16 mouse cellular contexts compared by ENCODE assay signal in the genomic region with DNA sequence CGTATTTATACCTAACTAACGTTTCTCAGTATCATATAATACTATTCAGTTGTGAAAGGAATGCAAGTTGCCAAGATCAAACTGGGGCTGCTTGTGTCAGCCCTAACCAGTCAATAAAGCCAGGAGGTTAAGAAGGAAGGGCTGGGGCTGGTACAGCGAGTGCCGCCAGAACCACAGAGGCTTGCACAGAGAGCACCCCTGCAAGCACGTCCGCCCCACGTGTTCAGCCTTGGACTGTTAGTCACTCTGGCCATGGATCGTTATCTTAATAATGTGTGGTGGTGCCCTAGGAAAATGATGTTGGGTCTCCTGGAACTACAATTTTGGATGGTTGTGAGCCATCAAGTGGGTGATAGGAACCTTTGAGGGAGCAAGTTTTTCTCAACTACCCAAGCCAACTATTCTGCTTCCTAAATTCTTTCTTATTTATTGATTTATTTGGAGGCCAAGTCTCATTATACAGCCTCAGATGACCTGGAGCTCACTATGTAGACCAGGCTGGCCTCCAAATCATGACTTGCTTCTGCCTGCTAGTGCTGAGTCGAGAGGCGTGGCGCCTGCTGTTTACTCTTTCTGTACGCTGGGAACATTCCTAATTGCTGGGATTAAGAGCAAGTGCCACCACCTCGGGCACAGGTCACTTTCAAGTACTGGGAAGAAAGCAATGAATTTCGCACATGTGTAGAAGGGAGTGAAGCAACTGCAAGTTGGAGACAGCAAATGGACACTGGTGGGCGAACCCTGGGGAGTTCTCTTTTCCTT. TPM values are rescaled to one million over a fixed set of nuclear protein-coding genes. Genes with fewer than 3 reads are reported as not detected.
DNase-seq lines count a peak whose midpoint lies in the region; ATAC-seq and TF ChIP-seq lines count a peak whose summit lies in the region.
"Had no signal": no experiment of that assay in that cellular context is flagged by ENCODE, and none has a peak within 500 bp of the region (broad histone marks: within the 10 kb centered on the region; RNA-seq: fewer than 3 reads in every experiment).

No protein-coding gene starts in this region.

- H3K36me3 ChIP-seq in CH12.LX (replicated peaks in 1 of 2; ENCODE audit: control insufficient read depth in 1 of 2, insufficient read depth in 1 of 2, low read length in 1 of 2), result peaks cover 5 to 31% of the 10 kb centered on the region in 2 experiments
- peaks cover 19% of the 10 kb centered on the region for H3K36me3 ChIP-seq in liver, embryonic 14.5 days (replicated peaks; ENCODE audit: control insufficient read depth, insufficient read depth, low read depth)
- H3K36me3 ChIP-seq in midbrain, embryonic 15.5 days (replicated peaks), result no peaks in the 10 kb centered on the region
- H3K36me3 ChIP-seq: midbrain, embryonic 13.5 days had no signal

- H3K4me3 ChIP-seq in CH12.LX (replicated peaks in 1 of 3; ENCODE audit: low read depth in 2 of 3, low read length in 2 of 3, poor library complexity in 1 of 3), result no peak overlapping the region
- peak overlapping the region; percentile 45 to 80 for H3K4me3 ChIP-seq in liver, embryonic 14.5 days (ENCODE audit: insufficient read depth in 1 of 2, low read depth in 2 of 2, low read length in 2 of 2)
- no peak overlapping the region for H3K4me3 ChIP-seq in midbrain, embryonic 15.5 days

- no peak for TF ChIP-seq POLR2A in CH12.LX (IDR thresholded peaks at IDR 0.05; ENCODE audit: low read depth, low read length)

- dilution Hi-C loops in CH12.LX (cut with MboI; ENCODE audit: extremely low pct_ligation_motif_present, extremely low pct_unique_long_range_greater_than_20kb, low sequenced_read_pairs), result no loop called here

- in situ Hi-C loops in CH12.LX (cut with MboI; ENCODE audit: low pct_ligation_motif_present, low pct_unique_long_range_greater_than_20kb, low sequenced_read_pairs), result no loop called here

- H3K27ac ChIP-seq in CH12.LX (ENCODE audit: insufficient read depth, low read depth), result no peak overlapping the region
- H3K27ac ChIP-seq in liver, embryonic 14.5 days, result peak overlapping the region; percentile 93
- H3K27ac ChIP-seq in midbrain, embryonic 15.5 days, result no peak overlapping the region
- H3K27ac ChIP-seq: midbrain, embryonic 13.5 days had no signal

- H3K9me3 ChIP-seq in CH12.LX (replicated peaks; ENCODE audit: low read length), result no peaks in the 10 kb centered on the region
- H3K9me3 ChIP-seq in liver, embryonic 14.5 days (ENCODE audit: control insufficient read depth, low read length), result no peaks in the 10 kb centered on the region
- no peaks in the 10 kb centered on the region for H3K9me3 ChIP-seq in midbrain, embryonic 15.5 days
- H3K9me3 ChIP-seq: embryonic facial prominence, embryonic 10.5 days; midbrain, embryonic 13.5 days had no signal

- no peak overlapping the region for H3K4me2 ChIP-seq in CH12.LX (ENCODE audit: insufficient read depth, low read depth, poor library complexity, severe bottlenecking)
- H3K4me2 ChIP-seq in liver, embryonic 14.5 days (ENCODE audit: low read depth), result peak overlapping the region; percentile 98
- H3K4me2 ChIP-seq in midbrain, embryonic 15.5 days, result no peak overlapping the region

- peaks cover 6 to 29% of the 10 kb centered on the region in 2 experiments; a peak in 3 of 4 replicates for H3K4me1 ChIP-seq in CH12.LX (ENCODE audit: control insufficient read depth in 1 of 2, insufficient read depth in 2 of 2)
- peaks cover 41 to 45% of the 10 kb centered on the region in 2 experiments for H3K4me1 ChIP-seq in liver, embryonic 14.5 days (replicated peaks; ENCODE audit: control insufficient read depth in 2 of 2, insufficient read depth in 2 of 2, low read length in 1 of 2)
- H3K4me1 ChIP-seq in midbrain, embryonic 15.5 days, result peaks cover 28% of the 10 kb centered on the region

- peaks cover 21% of the 10 kb centered on the region for H3K79me2 ChIP-seq in CH12.LX (replicated peaks; ENCODE audit: control insufficient read depth, extremely low read depth, insufficient read depth, poor library complexity, severe bottlenecking)

- no peak for TF ChIP-seq RAD21 in CH12.LX (IDR thresholded peaks at IDR 0.05; ENCODE audit: low read depth, low read length)

- peak overlapping the region; percentile 85; the same call in 1 of the 2 replicates for H3K9ac ChIP-seq in CH12.LX (ENCODE audit: insufficient read depth, low read depth)
- peak overlapping the region; percentile 90 for H3K9ac ChIP-seq in liver, embryonic 14.5 days (replicated peaks)
- no peak overlapping the region for H3K9ac ChIP-seq in midbrain, embryonic 15.5 days

- H3K27me3 ChIP-seq in CH12.LX (replicated peaks), result no peaks in the 10 kb centered on the region
- H3K27me3 ChIP-seq in liver, embryonic 14.5 days (ENCODE audit: control insufficient read depth, insufficient read depth, low read length), result no peaks in the 10 kb centered on the region
- H3K27me3 ChIP-seq in midbrain, embryonic 15.5 days (replicated peaks), result peaks cover 8% of the 10 kb centered on the region; the same call in 1 of the 2 replicates

- no peak for TF ChIP-seq EP300 in CH12.LX (IDR thresholded peaks at IDR 0.05; ENCODE audit: low read length)
- no peak for TF ChIP-seq EP300 in liver, embryonic 14.5 days (IDR thresholded peaks at IDR 0.05; ENCODE audit: low read depth)

- no peak for TF ChIP-seq CTCF in CH12.LX (conservative IDR thresholded peaks at IDR 0.05 in 1 of 2, IDR thresholded peaks at IDR 0.05 in 1 of 2; ENCODE audit: low read depth in 2 of 2, low read length in 2 of 2)
- TF ChIP-seq CTCF in liver, embryonic 14.5 days (IDR thresholded peaks at IDR 0.05; ENCODE audit: low read depth), result no peak

- DNase-seq in adrenal gland, adult (ENCODE audit: inconsistent age in 2 of 2, low spot score in 1 of 2), result peak; percentile 81 to 86
- DNase-seq in adrenal gland, postnatal 4 days (ENCODE audit: low spot score in 2 of 2), result no peak
- DNase-seq in CH12.LX (ENCODE audit: extremely low read depth), result no peak
- peak in 1 of 3 experiments; percentile 47 for DNase-seq in liver, embryonic 14.5 days (ENCODE audit: low read depth in 3 of 3, low spot score in 3 of 3)
- DNase-seq in cerebellum, adult 9-10 months, result no peak
- no peak for DNase-seq in neural tube, embryonic 10.5 days (ENCODE audit: extremely low spot score, low spot score)
- DNase-seq: cerebellum, adult 2 months; gastrocnemius, postnatal 36 days; lung, postnatal 14 days had no signal

- ATAC-seq in erythroblast, adult 5-6 weeks (replicated peaks; ENCODE audit: low FRiP score, poor library complexity, severe bottlenecking), result peak; percentile 46
- ATAC-seq in liver, embryonic 14.5 days (ENCODE audit: insufficient read depth), result no peak
- ATAC-seq in midbrain, embryonic 15.5 days (replicated peaks), result no peak
- ATAC-seq: forebrain, embryonic 14.5 days; midbrain, embryonic 13.5 days had no signal

- 71% methylated on average over 15 of the region's 15 CpGs for WGBS in liver, embryonic 14.5 days (ENCODE audit: insufficient replicate concordance)
- WGBS in midbrain, embryonic 15.5 days, result 87% methylated on average over 15 of the region's 15 CpGs

TF ChIP-seq in CH12.LX, 34 proteins besides CTCF, POLR2A, EP300 and RAD21 (continues in another document):
- no peak for TF ChIP-seq JUND (conservative IDR thresholded peaks at IDR 0.05; ENCODE audit: low read depth, low read length)
- TF ChIP-seq ETS1 (conservative IDR thresholded peaks at IDR 0.05; ENCODE audit: low read depth, low read length), result no peak
- no peak for TF ChIP-seq MAZ (IDR thresholded peaks at IDR 0.05; ENCODE audit: low read depth, low read length)
- TF ChIP-seq RCOR1 (conservative IDR thresholded peaks at IDR 0.05; ENCODE audit: low read depth, low read length), result no peak
- no peak for TF ChIP-seq CHD1 (IDR thresholded peaks at IDR 0.05; ENCODE audit: low read depth, low read length)
- TF ChIP-seq PAX5 (IDR thresholded peaks at IDR 0.05; ENCODE audit: low read length), result no peak
- no peak for TF ChIP-seq MYC (IDR thresholded peaks at IDR 0.05; ENCODE audit: low read depth, low read length)
- TF ChIP-seq TCF12 (IDR thresholded peaks at IDR 0.05; ENCODE audit: low read depth, low read length), result no peak
- TF ChIP-seq USF1 (IDR thresholded peaks at IDR 0.05; ENCODE audit: low read depth, low read length), result no peak
- no peak for TF ChIP-seq KAT2A (IDR thresholded peaks at IDR 0.05; ENCODE audit: insufficient replicate concordance, low read length)
- no peak for TF ChIP-seq JUN (IDR thresholded peaks at IDR 0.05; ENCODE audit: insufficient read depth, low read depth, low read length)

RNA-seq across cellular contexts. Expression of a gene that starts 2.4 kb away (rescaled TPM):
- 10 to 100 TPM; 75.1 to 95.2 TPM for total RNA-seq in adrenal gland, postnatal 4 days (2021)
- total RNA-seq in CH12.LX (2012; rRNA removed) (89.0 and 138 TPM in 2 replicates), CH12.LX (2014; rRNA removed) (180 and 187 TPM in 2 replicates)
- polyA plus RNA-seq in CH12.LX (2012; ENCODE audit: insufficient read length, low read depth), result 202 and 214 TPM in 2 replicates
- 113 and 145 TPM in 2 replicates for total RNA-seq in erythroblast, adult 5-6 weeks (2015; ENCODE audit: low replicate concordance)
- 150 and 198 TPM in 2 replicates for total RNA-seq in erythroblast, adult 5-6 weeks (2017; ENCODE audit: low replicate concordance)
- polyA plus RNA-seq in liver, embryonic 14.5 days (2012; rRNA removed), result 87.7 and 139 TPM in 2 replicates
- polyA plus RNA-seq in liver, embryonic 14.5 days (2014; fragmentation: Nextera tagmentation; extraction: Ambion mirVana), result 388 and 401 TPM in 2 replicates
- 46.2 and 48.6 TPM in 2 replicates for polyA plus RNA-seq in midbrain, embryonic 15.5 days (2015; fragmentation: Nextera tagmentation; extraction: Ambion mirVana)

RNA-seq across cellular contexts. Expression of a gene that starts 24.1 kb away (rescaled TPM):
- 10 to 100 TPM in 1 of 2 experiments, 1 to 10 TPM in 1; 3.0 to 12.8 TPM for total RNA-seq in adrenal gland, postnatal 4 days (2021)
- total RNA-seq in CH12.LX (2012; rRNA removed) (not detected in 2 replicates), CH12.LX (2014; rRNA removed) (not detected in 2 replicates)
- not detected in 2 replicates for polyA plus RNA-seq in CH12.LX (2012; ENCODE audit: insufficient read length, low read depth)
- total RNA-seq in erythroblast, adult 5-6 weeks (2015; ENCODE audit: low replicate concordance), result not detected in 2 replicates
- total RNA-seq in erythroblast, adult 5-6 weeks (2017; ENCODE audit: low replicate concordance), result not detected in 2 replicates
- polyA plus RNA-seq in liver, embryonic 14.5 days (2012; rRNA removed), result 0.74 and 1.2 TPM in 2 replicates
- polyA plus RNA-seq in liver, embryonic 14.5 days (2014; fragmentation: Nextera tagmentation; extraction: Ambion mirVana), result 0.28 and 0.40 TPM in 2 replicates
- polyA plus RNA-seq in midbrain, embryonic 15.5 days (2015; fragmentation: Nextera tagmentation; extraction: Ambion mirVana), result 1.8 and 3.3 TPM in 2 replicates
- total RNA-seq: hematopoietic stem cell, adult 5-6 weeks; neutrophil, adult 5-6 weeks had no signal

RNA-seq across cellular contexts. Expression of a gene that starts 54.6 kb away (rescaled TPM):
- 10 to 100 TPM; 30.7 TPM for total RNA-seq in adrenal gland, postnatal 4 days (2021)
- total RNA-seq in CH12.LX (2012; rRNA removed), result 3.6 and 7.3 TPM in 2 replicates
- total RNA-seq in CH12.LX (2014; rRNA removed), result 7.2 and 8.0 TPM in 2 replicates
- polyA plus RNA-seq in CH12.LX (2012; ENCODE audit: insufficient read length, low read depth), result 7.5 and 9.2 TPM in 2 replicates
- 4.8 and 7.9 TPM in 2 replicates for total RNA-seq in erythroblast, adult 5-6 weeks (2015; ENCODE audit: low replicate concordance)
- total RNA-seq in erythroblast, adult 5-6 weeks (2017; ENCODE audit: low replicate concordance), result 11.8 and 14.8 TPM in 2 replicates
- 5.4 TPM in 2 replicates for polyA plus RNA-seq in liver, embryonic 14.5 days (2012; rRNA removed)
- 6.9 and 7.7 TPM in 2 replicates for polyA plus RNA-seq in liver, embryonic 14.5 days (2014; fragmentation: Nextera tagmentation; extraction: Ambion mirVana)
- polyA plus RNA-seq in midbrain, embryonic 15.5 days (2015; fragmentation: Nextera tagmentation; extraction: Ambion mirVana), result 19.2 and 19.9 TPM in 2 replicates

Comparison
In these comparisons a context has a peak if more than half of its experiments do, and no peak if none do; other contexts are left out.
1. DNase-seq: peak in adrenal gland, adult (2 of 2); none in adrenal gland, postnatal 4 days (0 of 2), CH12.LX (single experiment), cerebellum, adult 9-10 months (single experiment) and neural tube, embryonic 10.5 days (single experiment).
2. H3K4me3 ChIP-seq: peak in liver, embryonic 14.5 days (2 of 2); none in CH12.LX (0 of 3) and midbrain, embryonic 15.5 days (single experiment).